Mouse (Mus musculus) pancreas, adult 10 weeks (tissue): ENCODE data around the gene Gnpnat1. TPM values are rescaled to one million over a fixed set of nuclear protein-coding genes. Genes with fewer than 3 reads are reported as not detected.

Experiments used
- polyA plus RNA-seq: library from polyadenylated mRNA; stranded (reverse); fragments of 350-450 nt; fragmentation: Illumina TruSeq; extraction: RNeasy Lipid Tissue Mini Kit (QIAGEN cat#74804); gene quantifications from one replicate; pipeline ENCODE4 v1.2.3, GENCODE M21; 2015; ENCODE audit warnings: low read depth, low replicate concordance; ENCODE audit not compliant: insufficient read depth

The Gnpnat1 gene
- 10.0 TPM for polyA plus RNA-seq

GRCm38 (mm10) chr14:45404813-45405212 is at the start of gene Gnpnat1:
Gene Gnpnat1, minus strand, starts transcription at chr14:45404913.

GRCm38 (mm10) chr14:45350931-45351859 is 53.5 kb downstream of the Gnpnat1 start, which contains the start of gene Styx:
Gene Styx, plus strand, starts transcription at chr14:45351093.

GRCm38 (mm10) chr14:45329589-45330181 is 75.0 kb downstream of the Gnpnat1 start, which contains the start of gene Psmc6:
Gene Psmc6, plus strand, starts transcription at chr14:45329788.

Other genes with a start within 250 kb of the Gnpnat1 start
- not detected for gene Gpr137c, start 185.2 kb downstream of the Gnpnat1 start, polyA plus RNA-seq
- 3.7 TPM for gene Txndc16, start 184.6 kb downstream of the Gnpnat1 start, polyA plus RNA-seq
- gene Ero1l, start 86.1 kb downstream of the Gnpnat1 start, polyA plus RNA-seq = 5.5 TPM
- 25.5 TPM for gene Psmc6, start 75.1 kb downstream of the Gnpnat1 start, polyA plus RNA-seq
- 1.9 TPM for gene Styx, start 53.8 kb downstream of the Gnpnat1 start, polyA plus RNA-seq
- gene Fermt2, start 125.2 kb upstream of the Gnpnat1 start, polyA plus RNA-seq = 17.9 TPM